Mouse (Mus musculus) C2C12 (cell line): ENCODE measurements at regions not wholly inside any gene's neighbourhood (a gene's known extent, or its start where the extent isn't known, plus 50 kb on each side); places are given as distances from the start of the nearest gene placed in this dataset.

ENCODE experiments used
- H3K27me3 ChIP-seq: one replicate; pipeline ENCODE4 v1.6.1; 2011; ENCODE audit not compliant: control insufficient read depth, insufficient read depth, insufficient read length
- H3K36me3 ChIP-seq: one replicate; pipeline ENCODE4 v1.6.1; 2011; ENCODE audit not compliant: control insufficient read depth, insufficient read depth
- H3K4me3 ChIP-seq: one replicate; pipeline ENCODE4 v1.5.1; 2011; ENCODE audit warnings: mild to moderate bottlenecking, control low read depth; ENCODE audit not compliant: poor library complexity, insufficient read depth, severe bottlenecking
- H3K79me2 ChIP-seq: one replicate; pipeline ENCODE4 v1.6.1; 2011; ENCODE audit not compliant: control insufficient read depth, insufficient read depth
- H3K79me3 ChIP-seq: one replicate; pipeline ENCODE4 v1.6.1; 2011; ENCODE audit warnings: low read depth, control low read depth
- H3ac ChIP-seq: one replicate; pipeline ENCODE3; 2011; ENCODE audit warnings: low read depth; ENCODE audit not compliant: control insufficient read depth, insufficient read length
- CEBPB ChIP-seq: IDR thresholded peaks from one replicate; pipeline ENCODE4 v1.6.1; 2011; ENCODE audit warnings: low read depth, mild to moderate bottlenecking, control low read depth, moderate library complexity
- CTCF ChIP-seq: IDR thresholded peaks from one replicate; pipeline ENCODE4 v1.5.1; 2011; ENCODE audit not compliant: control insufficient read depth, insufficient read depth, insufficient read length
- FOSL1 ChIP-seq: IDR thresholded peaks from one replicate; pipeline ENCODE4 v1.8.0; 2011; ENCODE audit warnings: mild to moderate bottlenecking, low read length; ENCODE audit not compliant: poor library complexity, insufficient read depth, severe bottlenecking
- MAX ChIP-seq: IDR thresholded peaks from one replicate; pipeline ENCODE4 v1.6.1; 2011; ENCODE audit warnings: mild to moderate bottlenecking, control low read depth
- MYOD1 ChIP-seq: IDR thresholded peaks from one replicate; pipeline ENCODE4 v1.6.1; 2011; ENCODE audit warnings: low read depth; ENCODE audit not compliant: control insufficient read depth, insufficient read length
- MYOG ChIP-seq: IDR thresholded peaks from one replicate; pipeline ENCODE4 v1.6.1; 2011; ENCODE audit not compliant: control insufficient read depth, insufficient read length; ENCODE audit errors: extremely low read depth
- USF1 ChIP-seq: IDR thresholded peaks from one replicate; pipeline ENCODE4 v1.6.1; 2011; ENCODE audit warnings: low read depth, mild to moderate bottlenecking, control low read depth, moderate library complexity

GRCm38 (mm10) chr10:95032760-95033716 is 88.4 kb upstream of the Plxnc1 start:
- no peak overlapping the region for H3K4me3 ChIP-seq
- H3K36me3 ChIP-seq = no peaks in the 10 kb centered on the region
- no peaks in the 10 kb centered on the region for H3K79me2 ChIP-seq
- H3K27me3 ChIP-seq = no peaks in the 10 kb centered on the region
- no peaks in the 10 kb centered on the region for H3K79me3 ChIP-seq
- TF ChIP-seq CTCF = no peak
- no peak overlapping the region for H3ac ChIP-seq

DNA sequence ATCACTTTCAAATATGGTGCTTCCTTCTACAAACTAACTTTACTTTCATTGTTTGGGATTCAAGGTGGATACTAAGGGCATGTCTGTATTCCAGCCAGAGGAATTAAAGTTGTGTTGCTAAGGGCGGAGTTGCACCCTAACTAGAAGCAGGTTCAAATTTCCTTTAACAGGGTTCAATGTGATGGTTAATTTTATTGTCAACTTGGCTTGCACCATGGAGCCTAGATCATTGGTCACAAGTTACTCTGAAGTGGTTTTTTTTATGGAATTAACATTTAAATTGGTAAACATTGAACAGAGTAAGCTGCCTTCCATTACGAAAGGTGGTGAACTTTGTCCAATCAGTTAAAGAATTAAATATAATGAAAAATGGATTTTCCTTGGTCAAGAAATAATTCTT is 86.7 kb upstream of the Plxnc1 start:
- no peak overlapping the region for H3ac ChIP-seq
- H3K27me3 ChIP-seq = no peaks in the 10 kb centered on the region
- H3K79me2 ChIP-seq = no peaks in the 10 kb centered on the region
- no peaks in the 10 kb centered on the region for H3K36me3 ChIP-seq
- TF ChIP-seq CEBPB = no peak
- TF ChIP-seq CTCF = no peak
- TF ChIP-seq USF1 = no peak
- no peak for TF ChIP-seq MYOG
- no peak for TF ChIP-seq MAX
- no peak for TF ChIP-seq FOSL1
- TF ChIP-seq MYOD1 = no peak
- H3K4me3 ChIP-seq = no peak overlapping the region
- H3K79me3 ChIP-seq = no peaks in the 10 kb centered on the region

DNA sequence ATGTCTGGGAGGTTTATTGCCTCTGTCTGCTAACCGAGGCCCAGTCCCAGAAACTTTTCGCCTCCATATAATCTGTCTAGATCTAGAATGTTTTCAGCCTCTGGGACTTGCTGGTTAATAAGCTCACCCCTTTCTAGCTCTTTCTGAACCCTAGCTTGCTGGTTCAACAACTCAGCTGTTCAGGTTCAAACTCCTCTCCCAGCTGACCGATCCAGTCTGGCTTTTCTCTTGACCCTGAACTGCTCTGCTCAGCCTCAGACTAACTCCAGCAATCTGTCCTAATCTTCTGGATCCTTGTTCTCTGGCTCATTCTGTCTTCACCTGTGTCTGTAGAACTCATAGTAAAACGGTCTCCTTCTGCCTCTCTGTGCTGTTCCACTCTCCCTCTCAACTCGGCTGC is 86.2 kb upstream of the Plxnc1 start:
- no peaks in the 10 kb centered on the region for H3K36me3 ChIP-seq
- no peaks in the 10 kb centered on the region for H3K27me3 ChIP-seq
- no peaks in the 10 kb centered on the region for H3K79me3 ChIP-seq
- H3ac ChIP-seq = no peak overlapping the region
- H3K79me2 ChIP-seq = no peaks in the 10 kb centered on the region
- no peak overlapping the region for H3K4me3 ChIP-seq
- TF ChIP-seq CEBPB (no peak), CTCF (no peak), FOSL1 (no peak)

- Histone ChIP-seq H3K79me2 (no peaks in the 10 kb centered on the region), H3K79me3 (no peaks in the 10 kb centered on the region), H3ac (no peak overlapping the region), H3K36me3 (no peaks in the 10 kb centered on the region), H3K27me3 (no peaks in the 10 kb centered on the region), H3K4me3 (no peak overlapping the region)
- no peak for TF ChIP-seq CEBPB
- TF ChIP-seq MYOD1 = no peak
- TF ChIP-seq MYOG = no peak
- no peak for TF ChIP-seq FOSL1
- TF ChIP-seq USF1 = no peak
- TF ChIP-seq MAX = no peak
These were observed 84.9 kb upstream of the Plxnc1 start for GRCm38 (mm10) chr10:95029554-95029953.

GRCm38 (mm10) chr10:95025569-95026327 is 81.1 kb upstream of the Plxnc1 start:
- no peaks in the 10 kb centered on the region for H3K79me2 ChIP-seq
- TF ChIP-seq MAX = no peak
- TF ChIP-seq USF1 = no peak
- no peak for TF ChIP-seq CTCF
- no peak for TF ChIP-seq MYOD1
- no peak for TF ChIP-seq CEBPB
- TF ChIP-seq MYOG = no peak
- TF ChIP-seq FOSL1 = no peak
- no peaks in the 10 kb centered on the region for H3K27me3 ChIP-seq

DNA sequence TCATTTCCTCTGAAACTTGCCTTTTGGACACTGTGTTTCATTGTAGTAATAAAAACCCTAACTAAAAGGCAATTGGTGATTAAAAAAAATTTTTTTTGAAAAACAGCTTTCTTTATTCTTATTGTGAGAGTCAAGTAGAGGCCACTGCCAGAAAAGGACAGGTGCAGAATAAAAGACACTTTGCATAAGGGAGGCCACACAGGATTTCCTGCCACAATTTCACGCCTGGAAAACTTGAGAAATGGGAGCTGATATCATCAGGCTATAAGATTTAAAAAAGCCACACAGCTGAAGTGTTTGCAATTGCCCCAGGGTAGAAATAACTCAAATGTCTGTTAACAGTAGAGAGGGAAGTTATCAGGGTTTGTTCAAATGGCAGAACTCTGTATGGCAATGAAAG is 76.6 kb upstream of the Plxnc1 start:
- Histone ChIP-seq H3ac (no peak overlapping the region), H3K36me3 (no peaks in the 10 kb centered on the region), H3K79me2 (no peaks in the 10 kb centered on the region), H3K4me3 (no peak overlapping the region), H3K79me3 (no peaks in the 10 kb centered on the region), H3K27me3 (no peaks in the 10 kb centered on the region)
- TF ChIP-seq MYOG = no peak
- TF ChIP-seq FOSL1 = no peak
- no peak for TF ChIP-seq MYOD1
- TF ChIP-seq USF1 = no peak
- no peak for TF ChIP-seq CTCF
- TF ChIP-seq MAX = no peak
- TF ChIP-seq CEBPB = no peak

More at GRCm38 (mm10) chr10:95025569-95026327, 81.1 kb upstream of the Plxnc1 start:
- no peak overlapping the region for H3ac ChIP-seq
- H3K36me3 ChIP-seq = no peaks in the 10 kb centered on the region
- no peaks in the 10 kb centered on the region for H3K79me3 ChIP-seq
- no peak overlapping the region for H3K4me3 ChIP-seq
